Mouse (Mus musculus) brain, adult 10 weeks (tissue): ENCODE results near the gene Rgs1. TPM values are rescaled to one million over a fixed set of nuclear protein-coding genes. Genes with fewer than 3 reads are reported as not detected.

Source experiments
- polyA plus RNA-seq: library from polyadenylated mRNA; stranded (reverse); fragments of 350-450 nt; fragmentation: Illumina TruSeq; extraction: RNeasy Lipid Tissue Mini Kit (QIAGEN cat#74804); gene quantifications from one replicate; pipeline ENCODE4 v1.2.3, GENCODE M21; 2015; ENCODE audit warnings: low read depth, low replicate concordance

The Rgs1 gene
- polyA plus RNA-seq = not detected

DNA sequence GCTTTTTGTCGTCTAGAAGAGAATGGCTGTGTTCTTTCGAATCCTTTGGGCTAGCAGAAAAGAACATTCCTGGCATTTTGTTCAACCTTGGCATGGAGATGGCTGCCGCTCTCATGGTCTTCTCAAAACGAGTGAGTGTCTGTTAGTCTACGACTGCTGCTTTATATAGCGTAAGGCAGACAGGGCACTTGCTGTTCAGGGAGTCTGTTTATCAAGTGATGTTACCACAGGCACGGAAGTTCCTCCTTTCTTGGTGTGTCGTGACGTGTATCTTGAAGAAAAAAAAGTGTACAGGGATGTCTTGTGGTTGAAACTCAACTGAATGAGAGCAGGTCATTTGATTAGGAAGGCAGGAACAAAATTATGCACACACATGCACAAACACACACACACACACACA lies at the start of gene Rgs1:
Gene Rgs1, minus strand, starts transcription at position 320 of the 400 bp plus-strand sequence.

Other genes starting within 250 kb of the Rgs1 start
- 66.6 TPM for gene Rgs2, start 245.1 kb downstream of the Rgs1 start, polyA plus RNA-seq
- gene Rgs13, start 71.9 kb downstream of the Rgs1 start, polyA plus RNA-seq = 0.30 TPM